Mouse (Mus musculus) hindbrain, embryonic 14.5 days (tissue): Measurements from ENCODE around the gene Lrch1. TPM values are rescaled to one million over a fixed set of nuclear protein-coding genes. Genes with fewer than 3 reads are reported as not detected.
A peak's percentile ranks its signal among the peaks of the same experiment; 100 is the strongest.

Source experiments
- ATAC-seq: fragments of 200-750 bp; cut with Nextera tagmentation; 2 replicates; pipeline ENCODE4 v1.8.0; 2017; ENCODE audit warnings: moderate number of reproducible peaks, mild to moderate bottlenecking, moderate TSS enrichment, moderate library complexity; ENCODE audit not compliant: low FRiP score
- DNase-seq: peaks from one replicate; pipeline ENCODE4 v3.0.0-alpha.2; 2015; ENCODE audit warnings: low spot score
- H3K27ac ChIP-seq: fragments of 300-500 bp; sonication (generic); 2 replicates; pipeline ENCODE4 v1.5.1; 2014; ENCODE audit warnings: mild to moderate bottlenecking, moderate library complexity
- H3K27me3 ChIP-seq: fragments of 300-500 bp; sonication (generic); 2 replicates; pipeline ENCODE4 v1.6.1; 2014; ENCODE audit warnings: mild to moderate bottlenecking, low read length, mixed read lengths; ENCODE audit not compliant: control insufficient read depth, insufficient read depth
- H3K36me3 ChIP-seq: fragments of 300-500 bp; sonication (generic); replicated peaks from 2 replicates; pipeline ENCODE4 v1.6.1; 2014; ENCODE audit not compliant: control insufficient read depth, insufficient read depth
- H3K4me1 ChIP-seq: fragments of 300-500 bp; sonication (generic); replicated peaks from 2 replicates; pipeline ENCODE4 v1.6.1; 2014; ENCODE audit warnings: antibody characterized with exemption, low read length, mixed read lengths; ENCODE audit not compliant: control insufficient read depth, insufficient read depth
- H3K4me2 ChIP-seq: fragments of 300-500 bp; sonication (generic); replicated peaks from 2 replicates; pipeline ENCODE4 v1.6.1; 2014; ENCODE audit warnings: mild to moderate bottlenecking, moderate library complexity
- H3K4me3 ChIP-seq: fragments of 300-500 bp; sonication (generic); replicated peaks from 2 replicates; pipeline ENCODE4 v1.5.1; 2014; ENCODE audit warnings: mild to moderate bottlenecking, low read length
- H3K9ac ChIP-seq: fragments of 300-500 bp; sonication (generic); 2 replicates; pipeline ENCODE4 v1.6.1; 2014
- H3K9me3 ChIP-seq: fragments of 300-500 bp; sonication (generic); 2 replicates; pipeline ENCODE4 v1.6.1; 2016; ENCODE audit warnings: low read length; ENCODE audit not compliant: control insufficient read depth
- WGBS: fragments of 180-500 bp; shearing (Covaris S2); extraction: QIAGEN DNeasy Blood & Tissue Kit; methylation state at CpG from one replicate; pipeline ENCODE4 v1.1.7; 2014; 5-methylcytosine and 5-hydroxymethylcytosine counted together
- polyA plus RNA-seq: library from polyadenylated mRNA; unstranded; fragments of >200 nt; fragmentation: Nextera tagmentation; extraction: Ambion mirVana; gene quantifications from 2 replicates; pipeline ENCODE4 v1.2.1, GENCODE M21; 2014

The Lrch1 gene
- polyA plus RNA-seq, 1 experiment from 2014 or later: 22.0 TPM

DNA sequence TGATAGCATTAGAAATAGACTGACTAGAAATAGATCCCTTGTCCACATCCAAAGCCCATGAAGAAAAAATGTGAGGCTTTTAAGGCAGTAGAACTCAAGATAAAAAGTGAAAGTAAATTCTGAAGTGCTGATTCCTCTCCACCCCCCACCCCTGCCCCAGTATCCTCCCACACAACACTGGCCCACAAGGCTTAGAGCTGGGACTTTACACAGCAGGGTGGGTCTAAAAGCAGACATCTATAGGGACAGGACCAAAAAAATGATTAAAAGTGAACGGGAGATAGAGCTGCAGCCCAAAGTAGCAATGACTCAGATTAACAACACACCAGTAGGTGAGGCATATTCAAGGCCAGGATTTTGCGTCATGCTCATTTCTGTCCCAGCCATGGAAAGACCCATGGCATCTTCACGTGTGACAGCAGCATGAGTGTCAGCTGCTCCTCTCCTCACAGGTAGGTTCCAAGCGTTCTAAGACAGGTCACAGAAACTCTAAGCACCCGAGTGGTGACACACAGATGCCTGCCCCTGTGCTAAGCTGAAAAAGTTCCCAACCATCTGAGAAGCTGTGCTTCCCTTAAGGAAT is 29.1 kb downstream of the Lrch1 start:
- no peak for ATAC-seq
- Histone ChIP-seq H3K36me3 (no peaks in the 10 kb centered on the region), H3K4me3 (no peak overlapping the region), H3K27me3 (no peaks in the 10 kb centered on the region), H3K4me2 (no peak overlapping the region), H3K4me1 (peaks cover 26% of the 10 kb centered on the region), H3K9me3 (no peaks in the 10 kb centered on the region), H3K9ac (no peak overlapping the region), H3K27ac (no peak overlapping the region)
- no peak for DNase-seq
- 91% methylated on average over 5 of the region's 5 CpGs for WGBS

DNA sequence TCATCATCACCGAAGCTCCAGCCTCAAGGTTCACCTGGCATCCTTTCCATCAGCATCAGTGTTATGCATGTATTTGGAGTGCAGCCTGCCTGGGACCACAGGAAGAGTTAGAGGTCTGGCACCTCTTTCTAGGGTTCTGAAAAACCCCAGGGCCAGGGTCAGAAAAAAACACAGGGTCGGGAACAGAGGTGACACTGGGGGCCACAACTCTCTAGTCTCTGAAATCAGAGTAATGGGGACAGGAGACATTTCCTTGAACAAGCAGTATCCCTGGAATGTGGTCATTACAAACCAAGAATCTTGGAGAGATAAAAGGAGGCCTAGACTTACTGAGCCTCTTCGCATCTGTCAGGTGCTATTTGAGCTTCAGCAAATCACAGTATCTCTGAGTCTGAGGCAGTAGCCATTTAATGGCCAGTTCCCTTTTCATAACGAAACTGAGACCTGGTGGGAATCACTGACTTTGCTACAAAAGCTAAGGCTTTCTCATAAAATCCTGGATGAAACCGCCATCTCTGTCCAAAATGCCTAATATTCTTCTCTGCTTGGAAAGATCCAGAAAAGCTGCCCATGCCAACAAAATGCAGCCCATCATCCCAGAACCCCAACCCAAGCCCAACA is 30.1 kb downstream of the Lrch1 start:
- DNase-seq: no peak
- no peaks in the 10 kb centered on the region for H3K36me3 ChIP-seq
- no peaks in the 10 kb centered on the region for H3K27me3 ChIP-seq
- peaks cover 26% of the 10 kb centered on the region for H3K4me1 ChIP-seq
- ATAC-seq: no peak
- no peaks in the 10 kb centered on the region for H3K9me3 ChIP-seq
- H3K4me2 ChIP-seq: no peak overlapping the region
- 89% methylated on average over 5 of the region's 5 CpGs for WGBS
- no peak overlapping the region for H3K9ac ChIP-seq
- H3K27ac ChIP-seq: no peak overlapping the region
- H3K4me3 ChIP-seq: no peak overlapping the region

DNA sequence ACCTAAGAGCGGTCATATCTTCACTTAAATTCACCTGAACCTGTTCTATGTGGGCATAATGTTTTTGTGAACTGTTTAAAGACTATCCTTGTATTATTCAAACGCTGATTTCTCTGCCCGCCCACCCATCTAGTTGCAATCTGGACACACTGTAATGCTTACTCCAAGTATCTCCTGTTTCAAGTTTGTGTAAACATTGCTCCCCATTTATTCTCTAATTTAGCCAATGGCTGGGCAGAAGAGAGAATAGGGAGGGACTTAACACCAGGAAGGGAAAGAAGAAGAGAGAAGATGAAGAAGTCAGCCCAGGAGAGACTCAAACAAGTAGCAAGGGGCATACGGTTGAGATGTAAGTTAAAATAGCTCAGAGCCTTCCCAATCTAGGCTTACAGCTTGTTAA is 31.0 kb downstream of the Lrch1 start:
- no peaks in the 10 kb centered on the region for H3K36me3 ChIP-seq
- H3K4me2 ChIP-seq: no peak overlapping the region
- H3K9ac ChIP-seq: no peak overlapping the region
- no peaks in the 10 kb centered on the region for H3K9me3 ChIP-seq
- no peak for DNase-seq
- H3K27me3 ChIP-seq: no peaks in the 10 kb centered on the region
- no peak overlapping the region for H3K4me3 ChIP-seq
- WGBS: 90% methylated on average over 4 of the region's 4 CpGs
- no peak for ATAC-seq
- H3K4me1 ChIP-seq: peaks cover 19% of the 10 kb centered on the region
- H3K27ac ChIP-seq: no peak overlapping the region

DNA sequence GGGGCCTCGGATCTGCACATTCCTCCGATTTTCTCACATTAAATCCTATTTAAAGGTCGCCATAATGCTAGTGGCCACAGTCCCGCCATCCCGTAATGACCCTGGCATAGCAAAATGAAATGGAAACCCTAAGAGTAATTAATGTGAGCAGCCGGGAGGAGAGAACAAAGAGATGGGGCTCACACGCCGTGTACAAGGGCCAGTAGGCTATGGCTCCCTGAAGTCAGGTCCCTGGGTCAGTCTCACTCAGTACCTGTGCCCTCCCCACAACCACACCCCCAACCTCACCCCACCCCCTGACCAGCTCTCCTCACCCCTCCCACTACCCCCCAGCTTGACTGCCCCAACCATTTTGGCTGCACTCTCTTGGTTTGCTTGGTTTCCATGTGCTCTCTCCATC is 31.6 kb downstream of the Lrch1 start:
- Histone ChIP-seq H3K9ac (no peak overlapping the region), H3K4me2 (no peak overlapping the region), H3K36me3 (no peaks in the 10 kb centered on the region), H3K9me3 (no peaks in the 10 kb centered on the region), H3K27me3 (no peaks in the 10 kb centered on the region), H3K4me3 (no peak overlapping the region), H3K27ac (no peak overlapping the region), H3K4me1 (peaks cover 19% of the 10 kb centered on the region)
- WGBS: 47% methylated on average over 8 of the region's 8 CpGs
- DNase-seq: no peak
- 0 out of 2 replicates have a peak, but pooled peaks have one; percentile 31 for ATAC-seq

DNA sequence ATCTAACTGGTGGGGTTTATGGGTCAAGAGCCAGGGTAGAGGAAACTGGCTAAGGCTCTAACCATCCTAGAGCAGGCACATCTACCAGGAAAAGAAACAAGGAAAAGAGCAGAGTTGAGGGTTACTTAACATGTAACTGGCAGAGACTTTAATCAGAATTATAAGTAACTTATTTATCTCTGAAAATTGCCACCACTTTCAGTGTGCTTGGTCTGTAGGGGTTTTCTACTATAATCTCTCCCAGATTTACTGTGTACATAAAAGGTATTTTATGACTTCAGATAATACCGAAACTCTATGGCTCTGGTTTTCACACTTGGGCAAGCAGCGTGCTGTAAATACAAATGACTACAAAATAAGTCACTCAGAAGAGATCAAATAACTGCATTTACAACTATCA is 32.0 kb downstream of the Lrch1 start:
- H3K27ac ChIP-seq: 0 out of 2 replicates have a peak overlapping the region, but pooled peaks have one; percentile 43
- no peak for ATAC-seq
- no peak for DNase-seq
- no peaks in the 10 kb centered on the region for H3K27me3 ChIP-seq
- no peak overlapping the region for H3K4me3 ChIP-seq
- H3K9me3 ChIP-seq: no peaks in the 10 kb centered on the region
- H3K9ac ChIP-seq: no peak overlapping the region
- H3K4me1 ChIP-seq: peaks cover 19% of the 10 kb centered on the region
- H3K36me3 ChIP-seq: no peaks in the 10 kb centered on the region
- WGBS: 78% methylated on average over 2 of the region's 2 CpGs
- H3K4me2 ChIP-seq: no peak overlapping the region

DNA sequence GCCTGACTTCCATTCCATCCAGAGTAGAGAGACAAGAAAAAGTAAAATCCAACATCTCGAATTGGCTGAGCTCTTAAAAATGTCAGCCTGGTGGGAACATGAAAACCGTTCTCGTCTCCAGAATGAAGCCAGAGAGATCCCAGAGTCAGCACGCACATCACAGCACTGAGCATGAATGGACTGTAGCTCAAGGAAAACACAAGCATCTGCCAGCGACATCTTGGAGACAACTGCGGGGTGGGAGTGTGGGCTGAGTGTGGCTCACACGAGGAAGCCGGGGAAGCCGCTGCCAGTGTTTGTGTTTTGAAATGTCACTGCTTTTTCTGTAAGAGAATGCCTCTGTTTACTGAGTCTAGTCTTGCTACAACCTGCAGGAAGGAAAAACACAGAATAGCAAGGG is 32.7 kb downstream of the Lrch1 start:
- H3K9me3 ChIP-seq: no peaks in the 10 kb centered on the region
- no peak overlapping the region for H3K4me3 ChIP-seq
- peak overlapping the region; percentile 43; the same call in 1 of the 2 replicates for H3K27ac ChIP-seq
- no peak for DNase-seq
- 58% methylated on average over 9 of the region's 9 CpGs for WGBS
- no peak overlapping the region for H3K4me2 ChIP-seq
- ATAC-seq: no peak
- no peaks in the 10 kb centered on the region for H3K27me3 ChIP-seq
- H3K36me3 ChIP-seq: no peaks in the 10 kb centered on the region
- H3K4me1 ChIP-seq: peaks cover 19% of the 10 kb centered on the region
- no peak overlapping the region; the same call in 1 of the 2 replicates for H3K9ac ChIP-seq

DNA sequence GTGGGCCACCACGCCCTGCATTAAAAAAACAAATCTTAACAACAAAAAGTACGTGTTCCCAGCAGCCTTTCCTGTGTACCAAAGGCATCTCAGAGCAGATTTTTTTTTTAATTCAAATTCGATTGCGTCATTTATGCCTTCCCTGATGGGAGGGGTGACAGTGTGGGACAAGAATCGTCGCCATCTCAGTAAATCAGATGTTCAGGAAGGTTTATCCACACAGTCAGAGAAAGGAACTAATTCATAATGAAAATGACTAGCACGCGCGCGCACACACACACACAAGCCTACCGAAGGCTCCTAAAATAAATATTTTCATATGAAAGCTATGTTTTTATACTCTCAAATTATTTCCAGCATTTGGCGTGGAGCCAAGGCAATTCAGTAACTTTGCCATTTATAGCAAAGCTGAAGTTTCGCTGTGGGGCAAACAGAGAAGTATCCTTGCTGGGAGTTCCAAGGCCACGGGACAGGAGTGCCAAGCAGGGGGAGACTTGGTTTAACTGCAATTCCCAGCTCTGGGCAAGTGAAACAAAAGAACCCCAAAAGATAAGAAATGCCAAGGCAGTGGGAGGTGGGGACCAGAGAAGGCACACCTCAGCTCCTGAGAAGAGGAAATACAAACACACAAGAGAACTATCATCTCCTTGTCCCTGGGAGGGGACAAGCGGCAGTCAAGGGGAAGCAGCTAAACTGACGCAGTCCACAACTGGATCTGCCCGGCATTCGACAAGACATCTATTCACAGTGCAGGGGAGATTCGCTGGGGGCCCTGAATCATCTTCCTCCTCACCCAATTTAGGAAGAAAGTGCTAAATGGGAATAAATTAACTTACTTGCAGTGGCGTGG is 34.1 kb downstream of the Lrch1 start:
- Histone ChIP-seq H3K9me3 (no peaks in the 10 kb centered on the region), H3K27ac (no peak overlapping the region), H3K4me2 (no peak overlapping the region), H3K27me3 (no peaks in the 10 kb centered on the region), H3K4me3 (no peak overlapping the region), H3K4me1 (peaks cover 19% of the 10 kb centered on the region), H3K9ac (no peak overlapping the region), H3K36me3 (no peaks in the 10 kb centered on the region)
- DNase-seq: no peak
- ATAC-seq: no peak
- WGBS: 84% methylated on average over 20 of the region's 20 CpGs

DNA sequence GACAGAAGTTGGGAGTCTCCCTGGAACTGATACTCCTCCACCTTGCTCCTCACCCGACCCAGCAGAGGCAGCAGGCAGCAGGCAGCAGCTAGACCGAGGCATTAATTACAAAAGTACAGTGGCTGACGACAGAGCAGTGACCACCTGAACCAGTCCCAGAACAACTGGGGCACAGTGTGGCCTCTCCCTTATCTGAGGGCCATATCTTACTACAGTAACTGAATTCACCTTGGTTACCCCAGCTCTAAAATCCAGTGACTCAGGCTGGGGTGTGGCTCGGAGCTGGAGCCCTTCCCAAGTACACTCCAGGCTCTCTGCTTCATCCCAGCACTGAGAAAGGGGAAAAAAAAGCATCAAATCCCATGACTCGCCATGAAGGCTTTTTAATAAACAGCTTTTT is 37.3 kb downstream of the Lrch1 start:
- ATAC-seq: no peak
- Histone ChIP-seq H3K27ac (no peak overlapping the region), H3K27me3 (no peaks in the 10 kb centered on the region)

DNA sequence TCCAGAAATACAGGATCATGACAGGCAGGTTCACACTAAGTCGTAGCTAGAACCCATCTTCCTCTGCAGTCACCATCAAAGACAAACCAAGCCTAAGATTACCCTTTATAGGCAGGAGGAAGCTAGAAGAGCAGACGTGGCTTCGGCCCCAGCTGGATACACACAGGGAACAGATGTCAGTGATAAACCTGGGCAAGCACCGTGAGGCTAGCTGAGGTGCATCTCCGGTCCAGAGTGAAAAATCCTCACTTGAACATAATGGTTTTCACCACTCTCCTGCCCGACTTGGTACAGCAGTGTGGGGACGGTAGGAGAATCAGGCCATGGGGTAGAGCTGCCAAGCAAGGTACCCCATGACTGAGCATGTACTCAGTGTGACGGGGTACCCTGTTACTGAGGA is 38.7 kb downstream of the Lrch1 start:
- H3K27ac ChIP-seq: no peak overlapping the region
- ATAC-seq (no peak), DNase-seq (no peak)
- H3K9ac ChIP-seq: no peak overlapping the region
- H3K4me1 ChIP-seq: no peaks in the 10 kb centered on the region
- no peaks in the 10 kb centered on the region for H3K36me3 ChIP-seq
- no peaks in the 10 kb centered on the region for H3K27me3 ChIP-seq
- H3K4me3 ChIP-seq: no peak overlapping the region
- H3K9me3 ChIP-seq: no peaks in the 10 kb centered on the region
- 84% methylated on average over 8 of the region's 8 CpGs for WGBS
- no peak overlapping the region for H3K4me2 ChIP-seq

More for the DNA sequence above, 37.3 kb downstream of the Lrch1 start:
- Histone ChIP-seq H3K9ac (no peak overlapping the region), H3K36me3 (no peaks in the 10 kb centered on the region), H3K4me1 (peaks cover 13% of the 10 kb centered on the region), H3K9me3 (no peaks in the 10 kb centered on the region), H3K4me2 (no peak overlapping the region), H3K4me3 (no peak overlapping the region)
- no peak for DNase-seq
- WGBS: 69% methylated on average over 5 of the region's 5 CpGs
